Mouse (Mus musculus) hindbrain, embryonic 10.5 days (tissue): ENCODE results near the gene Dbx1. TPM values are rescaled to one million over a fixed set of nuclear protein-coding genes. Genes with fewer than 3 reads are reported as not detected.

ENCODE experiments used
- DNase-seq: peaks from one replicate; pipeline ENCODE4 v3.0.0-alpha.2; 2017; ENCODE audit warnings: low spot score
- H3K27ac ChIP-seq: fragments of 300-500 bp; sonication (generic); 2 replicates; pipeline ENCODE4 v1.5.1; 2016; ENCODE audit warnings: mild to moderate bottlenecking, moderate library complexity
- H3K27me3 ChIP-seq: fragments of 300-500 bp; sonication (generic); 2 replicates; pipeline ENCODE4 v1.6.1; 2016; ENCODE audit warnings: mild to moderate bottlenecking; ENCODE audit not compliant: poor library complexity, insufficient read depth, severe bottlenecking
- H3K36me3 ChIP-seq: fragments of 300-500 bp; sonication (generic); 2 replicates; pipeline ENCODE4 v1.6.1; 2016; ENCODE audit warnings: mild to moderate bottlenecking, moderate library complexity
- H3K4me1 ChIP-seq: fragments of 300-500 bp; sonication (generic); replicated peaks from 2 replicates; pipeline ENCODE4 v1.6.1; 2016; ENCODE audit warnings: mild to moderate bottlenecking
- H3K4me3 ChIP-seq: fragments of 300-500 bp; sonication (generic); 2 replicates; pipeline ENCODE4 v1.5.1; 2016; ENCODE audit warnings: mild to moderate bottlenecking, moderate library complexity
- H3K9me3 ChIP-seq: fragments of 300-500 bp; sonication (generic); 2 replicates; pipeline ENCODE4 v1.6.1; 2016; ENCODE audit warnings: mild to moderate bottlenecking, moderate library complexity
- WGBS: fragments of 180-500 bp; shearing (Covaris S2); methylation state at CpG from one replicate; pipeline ENCODE4 v1.1.7; 2016; 5-methylcytosine and 5-hydroxymethylcytosine counted together
- polyA plus RNA-seq: library from polyadenylated mRNA; unstranded; fragments of >200 nt; fragmentation: Nextera tagmentation; extraction: Ambion mirVana; gene quantifications from 2 replicates; pipeline ENCODE4 v1.2.1, GENCODE M21; 2016

Dbx1 gene
- polyA plus RNA-seq, 1 experiment from 2014 or later = 42.0 TPM

GRCm38 (mm10) chr7:49616258-49616735 is 20.4 kb downstream of the Dbx1 start:
- peaks cover 76% of the 10 kb centered on the region for H3K27me3 ChIP-seq
- H3K4me3 ChIP-seq = no peak overlapping the region
- H3K27ac ChIP-seq = no peak overlapping the region
- DNase-seq = peak; percentile 74
- 4% methylated on average over 6 of the region's 7 CpGs for WGBS
- no peaks in the 10 kb centered on the region for H3K36me3 ChIP-seq
- H3K4me1 ChIP-seq = 0 out of 2 replicates have a peak, but pooled peaks cover 5% of the 10 kb centered on the region
- H3K9me3 ChIP-seq = no peaks in the 10 kb centered on the region

DNA sequence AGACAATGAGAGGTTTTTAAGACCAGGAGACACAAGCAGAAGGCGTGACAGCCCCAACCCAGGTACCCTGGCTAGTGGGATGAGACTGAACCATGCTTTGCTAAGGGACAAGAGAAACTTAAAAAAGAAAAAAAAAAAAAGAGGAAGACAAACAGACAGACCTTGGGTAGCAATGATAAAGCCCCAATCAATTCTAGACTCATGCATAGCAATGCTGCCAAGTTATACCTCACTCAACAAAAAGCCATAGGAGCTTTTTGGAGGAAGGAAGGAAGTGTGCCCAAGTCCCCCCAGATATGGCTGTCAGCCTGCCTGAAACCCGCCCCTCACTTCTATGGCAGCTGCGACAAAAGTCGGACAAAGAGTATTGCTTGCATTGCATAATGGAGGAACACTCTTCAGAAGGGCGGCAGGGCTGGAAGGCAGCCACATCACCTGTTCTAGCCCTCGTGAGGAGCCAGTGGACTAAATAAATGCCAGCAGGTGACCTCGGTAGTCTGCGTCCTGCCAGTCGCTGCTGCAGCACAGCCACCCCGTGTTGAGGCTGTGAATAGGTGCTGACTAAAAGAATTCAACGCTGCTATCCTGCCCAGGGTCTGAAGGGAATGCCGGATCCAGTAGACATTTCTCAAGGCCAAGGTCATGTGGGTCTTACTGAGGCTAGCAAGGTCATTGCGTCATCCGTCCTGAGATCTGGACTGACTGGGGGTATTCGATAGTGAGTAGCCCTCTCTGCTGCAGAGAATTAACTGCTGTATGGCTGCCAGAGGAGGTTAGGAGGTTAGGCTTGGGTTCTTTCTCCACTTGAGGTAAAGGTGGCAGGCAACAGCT is 31.5 kb downstream of the Dbx1 start:
- peaks cover 45% of the 10 kb centered on the region for H3K36me3 ChIP-seq
- no peak overlapping the region for H3K27ac ChIP-seq
- DNase-seq = no peak
- H3K27me3 ChIP-seq = no peaks in the 10 kb centered on the region
- H3K4me1 ChIP-seq = peaks cover 9% of the 10 kb centered on the region; the same call in 1 of the 2 replicates
- no peaks in the 10 kb centered on the region for H3K9me3 ChIP-seq
- no peak overlapping the region for H3K4me3 ChIP-seq
- 93% methylated on average over 15 of the region's 15 CpGs for WGBS

GRCm38 (mm10) chr7:49604244-49604643 is 32.4 kb downstream of the Dbx1 start:
- no peak for DNase-seq
- Histone ChIP-seq H3K27me3 (no peaks in the 10 kb centered on the region), H3K9me3 (no peaks in the 10 kb centered on the region), H3K4me1 (peaks cover 4% of the 10 kb centered on the region; the same call in 1 of the 2 replicates), H3K4me3 (no peak overlapping the region), H3K27ac (no peak overlapping the region), H3K36me3 (peaks cover 55% of the 10 kb centered on the region)
- 93% methylated on average over 14 of the region's 14 CpGs for WGBS

- DNase-seq = peak; percentile 73
- Histone ChIP-seq H3K36me3 (peaks cover 71% of the 10 kb centered on the region), H3K27me3 (no peaks in the 10 kb centered on the region), H3K27ac (no peak overlapping the region), H3K4me1 (no peaks in the 10 kb centered on the region), H3K4me3 (no peak overlapping the region), H3K9me3 (no peaks in the 10 kb centered on the region)
- 61% methylated on average over 13 of the region's 13 CpGs for WGBS
Observed at GRCm38 (mm10) chr7:49601191-49601975, 35.3 kb downstream of the Dbx1 start.

GRCm38 (mm10) chr7:49599950-49600349 is 36.7 kb downstream of the Dbx1 start:
- no peaks in the 10 kb centered on the region for H3K27me3 ChIP-seq
- no peaks in the 10 kb centered on the region for H3K9me3 ChIP-seq
- H3K4me3 ChIP-seq = no peak overlapping the region
- H3K4me1 ChIP-seq = no peaks in the 10 kb centered on the region
- peaks cover 70% of the 10 kb centered on the region for H3K36me3 ChIP-seq
- DNase-seq = no peak
- no peak overlapping the region for H3K27ac ChIP-seq
- WGBS = 94% methylated on average over 3 of the region's 3 CpGs

DNA sequence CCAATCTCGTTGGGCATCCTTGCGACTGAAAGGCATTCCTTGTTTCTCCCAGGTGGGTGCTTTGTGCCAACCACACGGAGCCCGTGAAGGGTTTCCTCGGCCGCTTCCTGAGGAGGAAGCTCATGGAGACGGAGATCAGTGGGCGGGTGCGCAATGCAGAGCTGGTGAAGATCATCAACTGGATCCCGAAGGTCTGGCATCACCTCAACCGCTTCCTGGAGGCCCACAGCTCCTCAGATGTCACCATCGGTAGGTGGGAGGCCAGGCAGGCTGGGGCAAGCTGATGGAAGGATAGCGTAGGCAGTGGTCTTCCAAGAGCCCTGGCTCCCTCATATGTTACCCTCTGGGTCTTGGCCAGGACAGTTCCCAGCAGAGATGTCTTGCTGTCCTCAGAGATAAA is 38.4 kb downstream of the Dbx1 start:
- WGBS = 96% methylated on average over 13 of the region's 13 CpGs
- H3K36me3 ChIP-seq = peaks cover 76% of the 10 kb centered on the region
- H3K27me3 ChIP-seq = no peaks in the 10 kb centered on the region
- no peak overlapping the region for H3K4me3 ChIP-seq
- no peak overlapping the region for H3K27ac ChIP-seq
- no peaks in the 10 kb centered on the region for H3K4me1 ChIP-seq
- H3K9me3 ChIP-seq = no peaks in the 10 kb centered on the region
- DNase-seq = no peak

- H3K27ac ChIP-seq = no peak overlapping the region
- H3K36me3 ChIP-seq = peaks cover 75% of the 10 kb centered on the region
- no peaks in the 10 kb centered on the region for H3K4me1 ChIP-seq
- no peak for DNase-seq
- H3K4me3 ChIP-seq = no peak overlapping the region
- H3K27me3 ChIP-seq = no peaks in the 10 kb centered on the region
- WGBS = 81% methylated on average over 3 of the region's 3 CpGs
- H3K9me3 ChIP-seq = no peaks in the 10 kb centered on the region
Observed at GRCm38 (mm10) chr7:49597776-49598175, 38.9 kb downstream of the Dbx1 start.

DNA sequence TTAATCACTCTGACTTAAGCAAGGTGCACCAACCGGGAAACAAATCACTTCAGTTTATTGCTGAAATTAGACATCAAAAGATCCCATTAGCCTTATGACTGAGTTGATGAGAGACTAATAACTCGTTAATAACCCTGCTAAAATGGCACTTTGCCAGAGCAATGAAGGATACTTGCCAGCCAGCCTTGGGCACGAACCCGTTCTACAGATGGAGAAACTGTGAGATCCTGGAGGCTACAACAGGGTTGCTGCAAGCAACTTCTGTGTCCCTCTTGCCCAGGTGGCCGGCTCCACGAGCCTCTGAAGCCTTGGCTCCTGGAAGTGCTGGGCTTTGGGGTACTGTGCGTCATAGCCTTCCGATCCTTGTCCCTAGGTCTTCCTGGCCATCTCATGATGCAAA is 47.0 kb downstream of the Dbx1 start:
- Histone ChIP-seq H3K9me3 (no peaks in the 10 kb centered on the region), H3K27me3 (no peaks in the 10 kb centered on the region), H3K4me1 (no peaks in the 10 kb centered on the region), H3K4me3 (no peak overlapping the region), H3K36me3 (peaks cover 89% of the 10 kb centered on the region), H3K27ac (no peak overlapping the region)
- DNase-seq = no peak
- 92% methylated on average over 8 of the region's 8 CpGs for WGBS

DNA sequence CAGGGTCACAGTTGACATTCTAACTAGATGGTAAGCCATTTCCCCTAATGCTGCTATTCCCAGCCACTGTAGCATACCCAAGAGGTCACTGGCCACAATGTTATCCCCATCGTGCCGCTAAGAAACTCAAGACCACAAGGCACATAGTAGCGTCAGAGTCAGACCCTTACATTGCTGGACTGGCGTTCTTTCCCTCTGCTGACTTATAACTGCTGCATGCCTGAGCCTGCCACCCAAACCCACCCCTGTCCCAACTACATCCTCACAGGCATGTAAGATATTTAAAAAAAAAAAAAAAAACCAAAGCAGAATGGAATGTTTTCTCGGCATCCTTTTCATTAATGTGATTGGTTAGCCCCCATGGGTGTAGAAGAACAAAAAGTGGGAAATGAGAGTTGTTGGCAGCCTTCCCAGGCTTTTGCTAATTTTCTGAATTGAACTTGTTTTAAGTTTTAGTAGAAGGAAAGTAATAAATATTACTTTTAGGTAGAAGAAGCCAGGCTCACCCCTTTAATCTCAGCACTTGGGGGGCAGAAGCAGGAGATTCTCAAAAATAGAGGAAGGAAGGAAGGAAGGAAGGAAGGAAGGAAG is 50.0 kb downstream of the Dbx1 start:
- Histone ChIP-seq H3K9me3 (no peaks in the 10 kb centered on the region), H3K4me1 (no peaks in the 10 kb centered on the region), H3K36me3 (peaks cover 91% of the 10 kb centered on the region), H3K4me3 (no peak overlapping the region), H3K27ac (no peak overlapping the region), H3K27me3 (no peaks in the 10 kb centered on the region)
- DNase-seq = no peak
- WGBS = 89% methylated on average over 5 of the region's 5 CpGs

DNA sequence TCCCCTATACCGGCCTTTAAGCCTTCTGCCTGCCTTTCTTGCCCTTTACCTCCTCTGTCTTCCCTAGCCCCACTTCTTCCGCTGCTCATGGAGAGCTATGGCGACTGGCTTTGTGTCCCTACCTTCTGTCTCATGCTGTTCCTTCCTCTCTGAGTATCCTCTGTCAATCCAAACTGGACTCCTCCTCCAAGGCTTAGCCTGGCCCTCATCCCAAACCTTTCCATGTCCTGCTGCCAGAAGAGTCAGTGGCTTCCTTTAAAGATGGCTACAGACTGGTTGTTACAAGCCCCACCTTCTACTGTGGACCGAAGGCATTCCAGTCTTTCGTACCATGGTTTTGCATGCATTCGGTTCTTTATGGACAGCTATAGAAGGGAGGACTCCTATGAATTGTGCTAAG is 53.5 kb downstream of the Dbx1 start:
- Histone ChIP-seq H3K4me3 (no peak overlapping the region), H3K36me3 (peaks cover 92% of the 10 kb centered on the region), H3K27me3 (no peaks in the 10 kb centered on the region), H3K4me1 (no peaks in the 10 kb centered on the region), H3K27ac (no peak overlapping the region), H3K9me3 (no peaks in the 10 kb centered on the region)
- WGBS = 89% methylated on average over 6 of the region's 6 CpGs
- DNase-seq = no peak

GRCm38 (mm10) chr7:49582551-49582950 is 54.1 kb downstream of the Dbx1 start:
- Histone ChIP-seq H3K4me1 (no peaks in the 10 kb centered on the region), H3K27me3 (no peaks in the 10 kb centered on the region), H3K36me3 (peaks cover 92% of the 10 kb centered on the region), H3K27ac (no peak overlapping the region), H3K9me3 (no peaks in the 10 kb centered on the region), H3K4me3 (no peak overlapping the region)
- 90% methylated on average over 7 of the region's 7 CpGs for WGBS
- no peak for DNase-seq

GRCm38 (mm10) chr7:49581951-49582350 is 54.7 kb downstream of the Dbx1 start:
- no peaks in the 10 kb centered on the region for H3K4me1 ChIP-seq
- no peak overlapping the region for H3K27ac ChIP-seq
- H3K4me3 ChIP-seq = no peak overlapping the region
- peaks cover 92% of the 10 kb centered on the region for H3K36me3 ChIP-seq
- no peaks in the 10 kb centered on the region for H3K9me3 ChIP-seq
- no peak for DNase-seq
- WGBS = 90% methylated on average over 2 of the region's 2 CpGs
- H3K27me3 ChIP-seq = no peaks in the 10 kb centered on the region
